Mouse (Mus musculus): ENCODE measurements around the gene Epb41l3. TPM values are rescaled to one million over a fixed set of nuclear protein-coding genes. Genes with fewer than 3 reads are reported as not detected.
A peak's percentile ranks its signal among the peaks of the same experiment; 100 is the strongest.

The Epb41l3 gene
- polyA plus RNA-seq, 1 experiment: 176 TPM

DNA sequence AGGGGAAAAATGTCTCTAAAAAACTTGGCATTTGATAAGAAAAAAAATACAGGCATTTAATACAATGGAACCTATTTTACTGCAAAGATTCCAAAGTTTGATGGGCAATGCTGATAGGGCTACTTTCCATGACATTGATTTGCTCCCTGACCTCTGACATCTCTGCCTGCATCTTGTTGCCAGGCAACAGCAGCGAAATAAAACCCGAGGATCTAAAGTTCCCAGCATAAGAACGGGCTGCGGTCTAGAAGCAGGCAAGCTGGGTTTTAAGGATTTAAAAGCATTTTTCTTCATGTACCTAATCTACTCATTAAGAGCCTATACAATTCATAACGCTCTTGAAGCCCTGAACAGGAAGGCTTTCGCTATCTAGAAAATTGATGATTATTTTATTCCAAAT, 54.0 kb downstream of the Epb41l3 start:
- H3K27me3 ChIP-seq (ENCODE audit: control insufficient read depth, insufficient read depth, low read length): no peaks in the 10 kb centered on the region
- H3K4me3 ChIP-seq (ENCODE audit: low read depth, low read length): no peak overlapping the region
- H3K36me3 ChIP-seq (ENCODE audit: control insufficient read depth, insufficient read depth, low read length): peaks cover 16% of the 10 kb centered on the region
- H3K27ac ChIP-seq (ENCODE audit: insufficient read depth, low read depth, low read length): no peak overlapping the region
- H3K4me1 ChIP-seq (ENCODE audit: control insufficient read depth, insufficient read depth, insufficient read length, low read length): peaks cover 3% of the 10 kb centered on the region; the same call in 1 of the 2 replicates
- WGBS: 59% methylated on average over 6 of the region's 6 CpGs
- TF ChIP-seq POLR2A (IDR thresholded peaks at IDR 0.05; ENCODE audit: low read depth, low read length): no peak
- no peak for TF ChIP-seq CTCF (IDR thresholded peaks at IDR 0.05; ENCODE audit: extremely low read depth, insufficient read length, insufficient replicate concordance, low read depth, low read length)

DNA sequence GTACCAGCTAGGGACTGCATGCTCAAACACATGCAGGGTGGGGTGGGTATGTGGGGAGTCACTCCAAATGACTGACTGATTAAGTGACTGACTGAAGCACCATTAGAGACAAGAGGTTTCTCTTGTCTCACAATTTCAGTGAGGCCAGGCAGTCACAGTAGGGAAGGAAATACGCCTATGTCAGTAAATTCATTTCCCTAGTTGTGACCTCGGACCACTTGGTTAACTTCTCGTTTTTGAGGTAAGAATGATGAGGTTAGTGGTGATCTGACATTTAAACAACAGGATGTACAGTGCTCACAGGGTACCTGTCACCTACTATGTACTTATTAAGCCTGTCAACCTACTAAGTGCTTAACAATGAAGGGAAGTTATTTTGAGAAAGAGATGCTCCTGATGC, 67.5 kb downstream of the Epb41l3 start:
- TF ChIP-seq POLR2A (IDR thresholded peaks at IDR 0.05; ENCODE audit: low read depth, low read length): no peak
- TF ChIP-seq CTCF (IDR thresholded peaks at IDR 0.05; ENCODE audit: extremely low read depth, insufficient read length, insufficient replicate concordance, low read depth, low read length): no peak
- Histone ChIP-seq H3K4me3 (ENCODE audit: low read depth, low read length) (no peak overlapping the region), H3K4me1 (ENCODE audit: control insufficient read depth, insufficient read depth, insufficient read length, low read length) (no peaks in the 10 kb centered on the region), H3K27ac (ENCODE audit: insufficient read depth, low read depth, low read length) (no peak overlapping the region), H3K27me3 (ENCODE audit: control insufficient read depth, insufficient read depth, low read length) (no peaks in the 10 kb centered on the region), H3K36me3 (ENCODE audit: control insufficient read depth, insufficient read depth, low read length) (peaks cover 2% of the 10 kb centered on the region; the same call in 1 of the 2 replicates)
- 71% methylated on average over 3 of the region's 3 CpGs for WGBS

DNA sequence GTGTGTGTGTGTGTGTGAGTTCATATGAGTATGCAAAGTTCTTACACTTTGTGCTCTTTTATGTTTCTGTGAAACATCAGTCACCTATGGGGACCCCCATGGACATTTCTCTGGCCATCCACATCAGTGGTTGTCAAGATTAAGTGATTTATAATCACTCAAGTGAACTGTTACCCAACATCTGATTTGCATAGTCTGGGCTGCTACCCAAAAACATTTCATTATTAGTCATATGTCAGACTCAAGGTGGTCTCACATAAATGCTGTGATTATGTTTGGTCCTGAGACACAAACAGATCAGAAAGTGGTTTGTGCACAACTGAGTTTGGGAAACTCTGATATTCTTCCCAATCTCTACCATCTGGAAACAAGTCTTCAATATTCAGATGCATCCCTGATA, 75.3 kb downstream of the Epb41l3 start:
- H3K27me3 ChIP-seq (ENCODE audit: control insufficient read depth, insufficient read depth, low read length): no peaks in the 10 kb centered on the region
- no peak overlapping the region for H3K27ac ChIP-seq (ENCODE audit: insufficient read depth, low read depth, low read length)
- H3K4me3 ChIP-seq (ENCODE audit: low read depth, low read length): no peak overlapping the region
- TF ChIP-seq CTCF (IDR thresholded peaks at IDR 0.05; ENCODE audit: extremely low read depth, insufficient read length, insufficient replicate concordance, low read depth, low read length): no peak
- TF ChIP-seq POLR2A (IDR thresholded peaks at IDR 0.05; ENCODE audit: low read depth, low read length): no peak
- H3K36me3 ChIP-seq (ENCODE audit: control insufficient read depth, insufficient read depth, low read length): no peaks in the 10 kb centered on the region
- peaks cover 2% of the 10 kb centered on the region; the same call in 1 of the 2 replicates for H3K4me1 ChIP-seq (ENCODE audit: control insufficient read depth, insufficient read depth, insufficient read length, low read length)

- no peak overlapping the region for H3K4me3 ChIP-seq (ENCODE audit: low read depth, low read length)
- TF ChIP-seq CTCF (IDR thresholded peaks at IDR 0.05; ENCODE audit: extremely low read depth, insufficient read length, insufficient replicate concordance, low read depth, low read length): no peak
- peaks cover 2% of the 10 kb centered on the region; the same call in 1 of the 2 replicates for H3K4me1 ChIP-seq (ENCODE audit: control insufficient read depth, insufficient read depth, insufficient read length, low read length)
- H3K27me3 ChIP-seq (ENCODE audit: control insufficient read depth, insufficient read depth, low read length): no peaks in the 10 kb centered on the region
- H3K27ac ChIP-seq (ENCODE audit: insufficient read depth, low read depth, low read length): no peak overlapping the region
- WGBS: 42% methylated on average over 3 of the region's 3 CpGs
- no peaks in the 10 kb centered on the region for H3K36me3 ChIP-seq (ENCODE audit: control insufficient read depth, insufficient read depth, low read length)
These were observed 75.8 kb downstream of the Epb41l3 start for GRCm38 (mm10) chr17:69151281-69151680.

- H3K36me3 ChIP-seq (ENCODE audit: control insufficient read depth, insufficient read depth, low read length): no peaks in the 10 kb centered on the region
- TF ChIP-seq CTCF (IDR thresholded peaks at IDR 0.05; ENCODE audit: extremely low read depth, insufficient read length, insufficient replicate concordance, low read depth, low read length) (no peak), POLR2A (IDR thresholded peaks at IDR 0.05; ENCODE audit: low read depth, low read length) (no peak)
- H3K27ac ChIP-seq (ENCODE audit: insufficient read depth, low read depth, low read length): no peak overlapping the region
- peaks cover 4% of the 10 kb centered on the region; the same call in 1 of the 2 replicates for H3K4me1 ChIP-seq (ENCODE audit: control insufficient read depth, insufficient read depth, insufficient read length, low read length)
- 80% methylated on average over 8 of the region's 8 CpGs for WGBS
- no peak overlapping the region for H3K4me3 ChIP-seq (ENCODE audit: low read depth, low read length)
- no peaks in the 10 kb centered on the region for H3K27me3 ChIP-seq (ENCODE audit: control insufficient read depth, insufficient read depth, low read length)
These were observed 79.6 kb downstream of the Epb41l3 start for GRCm38 (mm10) chr17:69155034-69155433.

DNA sequence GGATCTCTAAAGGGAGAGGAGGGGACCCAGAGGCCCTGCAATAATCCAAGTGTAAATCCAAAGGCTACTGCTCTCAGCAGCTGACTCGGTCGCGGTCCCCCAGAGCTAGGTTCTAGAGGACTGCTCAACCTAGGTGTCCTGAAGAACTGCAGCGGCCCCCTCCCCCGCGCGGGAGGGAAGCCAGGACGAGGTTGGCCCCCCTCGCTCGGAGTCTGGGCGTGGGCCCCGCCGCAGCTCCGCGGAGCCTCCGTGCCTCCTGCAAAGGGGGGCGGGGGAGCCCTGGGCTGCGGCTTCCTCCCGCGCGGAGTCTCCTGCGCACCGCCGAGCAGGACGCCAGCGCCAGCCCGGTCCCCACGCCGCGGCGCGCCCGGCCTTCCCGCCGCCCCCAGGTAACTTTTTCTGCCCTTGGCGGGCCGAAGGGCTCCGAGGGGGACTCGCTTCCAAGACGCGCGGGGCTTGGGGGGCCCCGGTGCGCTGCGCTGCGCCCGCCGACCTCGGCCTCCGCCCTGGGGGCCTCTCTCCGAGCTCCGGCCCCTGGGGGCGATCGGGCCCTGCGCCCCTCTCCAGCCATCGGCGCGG, 81.1 kb downstream of the Epb41l3 start:
- H3K27ac ChIP-seq (ENCODE audit: insufficient read depth, low read depth, low read length): no peak overlapping the region
- H3K36me3 ChIP-seq (ENCODE audit: control insufficient read depth, insufficient read depth, low read length): no peaks in the 10 kb centered on the region
- no peaks in the 10 kb centered on the region for H3K27me3 ChIP-seq (ENCODE audit: control insufficient read depth, insufficient read depth, low read length)
- peak overlapping the region; percentile 57 for H3K4me3 ChIP-seq (ENCODE audit: low read depth, low read length)
- WGBS: under 1% methylated on average over 48 of the region's 58 CpGs
- TF ChIP-seq POLR2A (IDR thresholded peaks at IDR 0.05; ENCODE audit: low read depth, low read length) (no peak), CTCF (IDR thresholded peaks at IDR 0.05; ENCODE audit: extremely low read depth, insufficient read length, insufficient replicate concordance, low read depth, low read length) (no peak)
- peaks cover 4% of the 10 kb centered on the region; the same call in 1 of the 2 replicates for H3K4me1 ChIP-seq (ENCODE audit: control insufficient read depth, insufficient read depth, insufficient read length, low read length)

DNA sequence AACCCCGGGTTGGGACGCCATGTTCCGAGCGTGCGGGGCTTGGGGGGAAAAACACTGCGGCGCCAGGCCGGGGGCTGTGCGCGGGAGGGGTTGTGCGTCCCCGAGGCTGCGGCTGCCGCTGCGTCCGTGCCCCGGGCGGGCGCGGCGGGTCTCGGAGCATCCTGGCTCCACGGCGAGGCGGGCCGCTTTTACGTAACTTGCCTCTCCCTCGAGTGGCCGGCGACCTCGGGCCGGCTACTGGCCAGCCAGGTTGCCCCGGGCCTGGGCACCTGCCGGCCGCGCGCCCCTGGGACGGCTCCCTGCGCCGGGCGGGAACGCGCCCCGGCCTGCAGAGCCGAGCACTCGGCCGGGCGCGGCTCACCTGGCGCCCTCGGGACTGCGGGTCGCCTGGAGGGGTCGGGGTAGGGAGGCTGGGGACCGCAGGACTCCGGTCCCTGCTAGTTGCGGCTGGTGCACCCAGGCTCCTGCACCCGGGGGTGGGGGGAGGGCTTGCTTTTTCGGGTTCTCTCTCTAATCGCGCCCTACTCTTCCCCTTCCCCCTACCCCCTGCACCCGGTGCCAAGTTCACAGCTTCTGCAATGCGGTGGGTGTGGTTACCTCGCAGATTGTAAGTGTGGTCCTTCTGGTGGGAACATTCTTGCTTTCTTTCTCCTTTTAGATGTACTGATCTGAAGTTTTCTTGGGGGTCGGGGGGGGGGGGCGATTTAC, 81.8 kb downstream of the Epb41l3 start:
- peaks cover 4% of the 10 kb centered on the region; the same call in 1 of the 2 replicates for H3K4me1 ChIP-seq (ENCODE audit: control insufficient read depth, insufficient read depth, insufficient read length, low read length)
- no peaks in the 10 kb centered on the region for H3K27me3 ChIP-seq (ENCODE audit: control insufficient read depth, insufficient read depth, low read length)
- TF ChIP-seq POLR2A (IDR thresholded peaks at IDR 0.05; ENCODE audit: low read depth, low read length) (no peak), CTCF (IDR thresholded peaks at IDR 0.05; ENCODE audit: extremely low read depth, insufficient read length, insufficient replicate concordance, low read depth, low read length) (no peak)
- peak overlapping the region; percentile 57 for H3K4me3 ChIP-seq (ENCODE audit: low read depth, low read length)
- no peak overlapping the region for H3K27ac ChIP-seq (ENCODE audit: insufficient read depth, low read depth, low read length)
- under 1% methylated on average over 66 of the region's 66 CpGs for WGBS
- H3K36me3 ChIP-seq (ENCODE audit: control insufficient read depth, insufficient read depth, low read length): no peaks in the 10 kb centered on the region; the same call in 1 of the 2 replicates
